Mouse (Mus musculus) thymus, adult 2 months (tissue): ENCODE results near the gene Cachd1. TPM values are rescaled to one million over a fixed set of nuclear protein-coding genes. Genes with fewer than 3 reads are reported as not detected.

Experiments used
- DNase-seq: peaks from one replicate; pipeline ENCODE4 v3.0.0; 2021
- H3K27ac ChIP-seq: fragments of 200-500 bp; 2 replicates; pipeline ENCODE4 v1.5.1; 2012; ENCODE audit warnings: low read length, control low read depth; ENCODE audit not compliant: control insufficient read depth, insufficient read depth
- H3K27me3 ChIP-seq: fragments of 200-500 bp; 2 replicates; pipeline ENCODE4 v1.6.1; 2012; ENCODE audit warnings: mild to moderate bottlenecking, low read length, moderate library complexity, mixed read lengths; ENCODE audit not compliant: control insufficient read depth, insufficient read depth
- H3K36me3 ChIP-seq: fragments of 200-500 bp; 2 replicates; pipeline ENCODE4 v1.6.1; 2012; ENCODE audit warnings: mild to moderate bottlenecking, low read length, moderate library complexity; ENCODE audit not compliant: control insufficient read depth, insufficient read depth
- H3K4me1 ChIP-seq: fragments of 200-500 bp; replicated peaks from 2 replicates; pipeline ENCODE4 v1.6.1; 2012; ENCODE audit warnings: low read length; ENCODE audit not compliant: control insufficient read depth, insufficient read depth
- H3K4me3 ChIP-seq: fragments of 200-500 bp; 2 replicates; pipeline ENCODE4 v1.5.1; 2012; ENCODE audit warnings: mild to moderate bottlenecking, low read length, control low read depth, moderate library complexity; ENCODE audit not compliant: control insufficient read depth, insufficient read depth
- CTCF ChIP-seq: fragments of 200-500 bp; IDR thresholded peaks from 2 replicates; pipeline ENCODE4 v1.5.1; 2012; ENCODE audit warnings: mild to moderate bottlenecking, control low read depth, low read length, moderate library complexity, borderline replicate concordance; ENCODE audit not compliant: control insufficient read depth, poor library complexity, insufficient read depth; ENCODE audit errors: extremely low read depth
- POLR2A ChIP-seq: fragments of 200-500 bp; IDR thresholded peaks from 2 replicates; pipeline ENCODE4 v1.6.1; 2012; ENCODE audit warnings: mild to moderate bottlenecking, low read length, control low read depth, moderate library complexity; ENCODE audit not compliant: control insufficient read depth, poor library complexity, insufficient read depth; ENCODE audit errors: extremely low read depth
- WGBS: fragments of 180-500 bp; shearing (Covaris S2); methylation state at CpG from one replicate; pipeline ENCODE4 v1.1.7; 2018; 5-methylcytosine and 5-hydroxymethylcytosine counted together
- polyA plus RNA-seq: library from polyadenylated mRNA; depleted of rRNA; stranded (reverse); fragments of >200 nt; gene quantifications from 2 replicates; pipeline ENCODE4 v1.2.3, GENCODE M21; 2012

The Cachd1 gene
- polyA plus RNA-seq, 1 experiment: 15.9 TPM

DNA sequence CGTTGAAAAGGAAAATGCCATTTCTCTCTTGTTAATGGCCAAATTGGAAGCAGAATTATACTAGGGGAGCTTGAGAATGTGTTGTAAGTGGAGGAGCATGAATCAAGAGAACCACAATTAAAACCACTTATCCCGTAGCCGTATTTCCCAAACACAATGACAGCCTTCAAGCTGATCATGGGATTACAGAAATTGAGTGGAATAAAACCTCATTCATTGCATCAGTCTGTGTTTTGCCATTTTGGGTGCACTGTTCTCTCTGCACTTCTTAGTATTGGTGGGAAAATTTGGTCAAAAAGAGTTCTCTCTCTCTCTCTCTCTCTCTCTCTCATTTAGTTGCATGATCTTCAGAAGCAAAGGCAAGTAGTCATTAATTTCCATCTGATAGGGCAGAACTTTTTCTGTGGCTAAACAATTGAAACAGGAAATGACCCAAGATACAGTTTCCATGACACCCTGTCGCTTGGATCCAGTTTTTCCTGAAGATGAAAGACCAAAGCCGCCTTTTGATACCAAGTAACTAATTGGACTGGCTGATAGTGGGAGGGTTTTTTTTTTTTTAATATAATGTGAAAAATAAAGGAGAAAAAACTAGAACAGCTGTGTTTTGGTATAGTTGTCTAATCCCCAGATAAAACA, 34.7 kb downstream of the Cachd1 start:
- 75% methylated on average over 5 of the region's 5 CpGs for WGBS
- Histone ChIP-seq H3K4me3 (no peak overlapping the region), H3K36me3 (no peaks in the 10 kb centered on the region), H3K27me3 (no peaks in the 10 kb centered on the region), H3K4me1 (no peaks in the 10 kb centered on the region), H3K27ac (no peak overlapping the region)
- TF ChIP-seq CTCF (no peak), POLR2A (no peak)
- no peak for DNase-seq

- H3K4me1 ChIP-seq: no peaks in the 10 kb centered on the region
- H3K4me3 ChIP-seq: no peak overlapping the region
- H3K36me3 ChIP-seq: no peaks in the 10 kb centered on the region
- TF ChIP-seq CTCF (no peak), POLR2A (no peak)
- WGBS: 70% methylated on average over 8 of the region's 8 CpGs
- DNase-seq: no peak
- H3K27ac ChIP-seq: no peak overlapping the region
- no peaks in the 10 kb centered on the region for H3K27me3 ChIP-seq
Measured at GRCm38 (mm10) chr4:100811802-100812510, 35.5 kb downstream of the Cachd1 start.

DNA sequence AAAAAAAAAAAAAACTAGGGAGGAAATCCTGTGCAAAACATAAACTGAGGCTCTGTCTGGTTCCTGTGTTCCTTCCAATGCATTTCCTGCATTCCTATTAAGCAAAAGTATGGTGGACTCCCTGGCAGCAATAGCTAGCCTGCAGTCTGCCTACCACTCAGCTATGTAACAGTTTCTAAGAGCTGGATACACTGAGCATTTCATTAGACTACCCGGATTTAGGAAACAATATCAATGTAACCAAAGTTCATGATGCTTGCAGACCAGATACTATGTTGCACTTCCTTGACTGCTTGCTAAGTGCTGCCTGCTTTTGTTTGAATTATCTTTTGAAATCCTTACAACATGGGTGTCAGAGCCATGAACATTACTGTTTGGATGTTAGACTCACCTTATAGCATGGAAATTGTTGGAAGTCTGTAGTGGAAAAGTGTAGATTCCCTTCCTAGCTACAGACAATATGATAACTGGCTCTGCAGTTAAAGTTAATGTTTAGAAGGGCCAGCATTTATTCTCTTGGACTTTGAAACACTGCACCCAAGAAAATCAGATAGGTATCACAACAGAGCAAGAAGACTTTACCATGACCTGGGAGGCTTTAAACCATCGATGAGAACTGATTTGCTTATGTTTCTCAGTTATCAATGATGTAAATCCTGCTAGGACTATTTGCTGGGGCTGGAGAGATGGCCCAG, 37.4 kb downstream of the Cachd1 start:
- 76% methylated on average over 2 of the region's 2 CpGs for WGBS

GRCm38 (mm10) chr4:100819238-100819637, 42.8 kb downstream of the Cachd1 start:
- H3K4me3 ChIP-seq: no peak overlapping the region
- no peak for TF ChIP-seq POLR2A
- TF ChIP-seq CTCF: no peak
- H3K27me3 ChIP-seq: no peaks in the 10 kb centered on the region
- no peak for DNase-seq
- 94% methylated on average over 3 of the region's 3 CpGs for WGBS
- H3K36me3 ChIP-seq: no peaks in the 10 kb centered on the region
- no peak overlapping the region for H3K27ac ChIP-seq
- H3K4me1 ChIP-seq: no peaks in the 10 kb centered on the region

More for the DNA sequence above, 37.4 kb downstream of the Cachd1 start:
- no peak overlapping the region for H3K27ac ChIP-seq
- no peak for TF ChIP-seq POLR2A
- no peak for TF ChIP-seq CTCF
- no peaks in the 10 kb centered on the region for H3K27me3 ChIP-seq
- no peaks in the 10 kb centered on the region for H3K4me1 ChIP-seq
- no peaks in the 10 kb centered on the region for H3K36me3 ChIP-seq
- no peak for DNase-seq
- H3K4me3 ChIP-seq: no peak overlapping the region

DNA sequence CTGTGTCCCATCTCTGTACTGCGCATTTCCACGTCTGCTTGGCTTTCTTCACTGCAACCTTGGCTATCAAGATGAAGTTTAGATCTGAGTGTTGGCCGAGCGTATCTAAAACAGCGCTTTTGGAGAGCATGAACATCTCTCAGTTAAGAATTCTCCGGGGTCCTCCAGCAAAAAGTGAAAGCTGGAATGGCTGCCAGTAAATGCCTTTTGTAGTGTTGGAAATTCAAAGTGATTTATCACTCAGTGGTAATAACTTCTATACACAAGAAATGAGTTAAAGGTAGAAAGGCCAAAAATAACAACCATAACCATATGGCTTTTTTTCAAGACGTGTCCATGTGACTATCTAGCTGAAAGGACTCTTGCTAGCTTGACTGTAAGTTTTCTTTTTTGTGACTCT, 46.1 kb downstream of the Cachd1 start:
- no peak overlapping the region for H3K27ac ChIP-seq
- H3K4me1 ChIP-seq: no peaks in the 10 kb centered on the region
- H3K27me3 ChIP-seq: no peaks in the 10 kb centered on the region
- H3K4me3 ChIP-seq: no peak overlapping the region
- no peak for DNase-seq
- H3K36me3 ChIP-seq: no peaks in the 10 kb centered on the region
- 93% methylated on average over 7 of the region's 7 CpGs for WGBS
- TF ChIP-seq CTCF: no peak

GRCm38 (mm10) chr4:100827374-100827773, 50.9 kb downstream of the Cachd1 start:
- Histone ChIP-seq H3K27ac (no peak overlapping the region), H3K4me3 (no peak overlapping the region), H3K27me3 (no peaks in the 10 kb centered on the region), H3K4me1 (no peaks in the 10 kb centered on the region), H3K36me3 (no peaks in the 10 kb centered on the region)
- TF ChIP-seq POLR2A (no peak), CTCF (no peak)
- 71% methylated on average over 5 of the region's 5 CpGs for whole genome bisulfite sequencing
- no peak for DNase-seq
